Mouse (Mus musculus) embryonic facial prominence, embryonic 15.5 days (tissue): ENCODE measurements around the gene 1700024G13Rik. TPM values are rescaled to one million over a fixed set of nuclear protein-coding genes. Genes with fewer than 3 reads are reported as not detected.

Experiments
- ATAC-seq: fragments of 200-750 bp; cut with Nextera tagmentation; 2 replicates; pipeline ENCODE4 v1.8.0; 2017; ENCODE audit warnings: low read depth, moderate TSS enrichment; ENCODE audit not compliant: insufficient number of reproducible peaks, low FRiP score, low TSS enrichment
- H3K27ac ChIP-seq: fragments of 300-500 bp; sonication (generic); replicated peaks from 2 replicates; pipeline ENCODE4 v1.5.1; 2015; ENCODE audit warnings: mild to moderate bottlenecking, inconsistent platforms
- H3K27me3 ChIP-seq: fragments of 300-500 bp; sonication (generic); 2 replicates; pipeline ENCODE4 v1.6.1; 2015; ENCODE audit warnings: inconsistent platforms
- H3K36me3 ChIP-seq: fragments of 300-500 bp; sonication (generic); 2 replicates; pipeline ENCODE4 v1.6.1; 2015; ENCODE audit warnings: mild to moderate bottlenecking, inconsistent platforms
- H3K4me1 ChIP-seq: fragments of 300-500 bp; sonication (generic); 2 replicates; pipeline ENCODE4 v1.6.1; 2015; ENCODE audit warnings: inconsistent platforms
- H3K4me2 ChIP-seq: fragments of 300-500 bp; sonication (generic); replicated peaks from 2 replicates; pipeline ENCODE4 v1.6.1; 2015; ENCODE audit warnings: mild to moderate bottlenecking, inconsistent platforms
- H3K4me3 ChIP-seq: fragments of 300-500 bp; sonication (generic); replicated peaks from 2 replicates; pipeline ENCODE4 v1.5.1; 2015; ENCODE audit warnings: mild to moderate bottlenecking, inconsistent platforms
- H3K9ac ChIP-seq: fragments of 300-500 bp; sonication (generic); 2 replicates; pipeline ENCODE4 v1.6.1; 2015; ENCODE audit warnings: inconsistent platforms
- H3K9me3 ChIP-seq: fragments of 300-500 bp; sonication (generic); replicated peaks from 2 replicates; pipeline ENCODE4 v1.6.1; 2016; ENCODE audit warnings: inconsistent platforms
- whole genome bisulfite sequencing: fragments of 180-500 bp; shearing (Covaris S2); methylation state at CpG from one replicate; pipeline ENCODE4 v1.1.7; 2015; 5-methylcytosine and 5-hydroxymethylcytosine counted together
- polyA plus RNA-seq: library from polyadenylated mRNA; unstranded; fragments of >200 nt; fragmentation: Nextera tagmentation; extraction: Ambion mirVana; gene quantifications from 2 replicates; pipeline ENCODE4 v1.2.1, GENCODE M21; 2015

Gene 1700024G13Rik
- polyA plus RNA-seq, 1 experiment from 2014 or later: 4.4 TPM

GRCm38 (mm10) chr14:32332515-32333445 is 55.4 kb downstream of the 1700024G13Rik start:
- Histone ChIP-seq H3K4me3 (no peak overlapping the region), H3K27ac (no peak overlapping the region), H3K36me3 (0 out of 2 replicates have a peak, but pooled peaks cover 5% of the 10 kb centered on the region), H3K9ac (no peak overlapping the region), H3K4me1 (0 out of 2 replicates have a peak, but pooled peaks cover 2% of the 10 kb centered on the region), H3K4me2 (no peak overlapping the region), H3K9me3 (no peaks in the 10 kb centered on the region), H3K27me3 (no peaks in the 10 kb centered on the region)
- WGBS: 73% methylated on average over 20 of the region's 20 CpGs
- no peak for ATAC-seq

- H3K4me3 ChIP-seq: no peak overlapping the region
- no peaks in the 10 kb centered on the region for H3K36me3 ChIP-seq
- no peak overlapping the region for H3K9ac ChIP-seq
- WGBS: 93% methylated on average over 9 of the region's 9 CpGs
- peaks cover 4% of the 10 kb centered on the region; the same call in 1 of the 2 replicates for H3K4me1 ChIP-seq
- ATAC-seq: no peak
- H3K4me2 ChIP-seq: no peak overlapping the region
- H3K27me3 ChIP-seq: no peaks in the 10 kb centered on the region
- H3K9me3 ChIP-seq: no peaks in the 10 kb centered on the region
- H3K27ac ChIP-seq: no peak overlapping the region
These were observed 60.8 kb downstream of the 1700024G13Rik start for GRCm38 (mm10) chr14:32327366-32327765.

Other genes with a start within 250 kb of the 1700024G13Rik start
- not detected in 2 replicates for gene Msmb, start 246.4 kb downstream of the 1700024G13Rik start, polyA plus RNA-seq
- gene Ncoa4, start 228.5 kb downstream of the 1700024G13Rik start, polyA plus RNA-seq: 90.5 and 94.2 TPM in 2 replicates
- gene Timm23, start 186.5 kb downstream of the 1700024G13Rik start, polyA plus RNA-seq: 247 and 253 TPM in 2 replicates
- gene Parg, start 186.4 kb downstream of the 1700024G13Rik start, polyA plus RNA-seq: 39.2 and 40.5 TPM in 2 replicates
- gene Ogdhl, start 66.4 kb downstream of the 1700024G13Rik start, polyA plus RNA-seq: 12.5 and 13.9 TPM in 2 replicates
- gene Slc18a3, start 76.5 kb upstream of the 1700024G13Rik start, polyA plus RNA-seq: 0.39 and 0.53 TPM in 2 replicates
- 0.05 TPM in 1 of 2 replicates, not detected in the other for gene Chat, start 77.6 kb upstream of the 1700024G13Rik start, polyA plus RNA-seq
- 17.8 and 23.0 TPM in 2 replicates for gene Ercc6, start 125.1 kb upstream of the 1700024G13Rik start, polyA plus RNA-seq
- 1.5 and 2.1 TPM in 2 replicates for gene Prrxl1, start 211.0 kb upstream of the 1700024G13Rik start, polyA plus RNA-seq